Mouse (Mus musculus): ENCODE results near the gene Tcl1b1. TPM values are rescaled to one million over a fixed set of nuclear protein-coding genes. Genes with fewer than 3 reads are reported as not detected.
"Not testable (repeated sequence)": the region's sequence is repeated elsewhere in the genome, so short reads cannot be mapped to it uniquely, and the experiment has no call there.

Gene Tcl1b1
- total RNA-seq, 4 experiments from 2014 or later: not detected

DNA sequence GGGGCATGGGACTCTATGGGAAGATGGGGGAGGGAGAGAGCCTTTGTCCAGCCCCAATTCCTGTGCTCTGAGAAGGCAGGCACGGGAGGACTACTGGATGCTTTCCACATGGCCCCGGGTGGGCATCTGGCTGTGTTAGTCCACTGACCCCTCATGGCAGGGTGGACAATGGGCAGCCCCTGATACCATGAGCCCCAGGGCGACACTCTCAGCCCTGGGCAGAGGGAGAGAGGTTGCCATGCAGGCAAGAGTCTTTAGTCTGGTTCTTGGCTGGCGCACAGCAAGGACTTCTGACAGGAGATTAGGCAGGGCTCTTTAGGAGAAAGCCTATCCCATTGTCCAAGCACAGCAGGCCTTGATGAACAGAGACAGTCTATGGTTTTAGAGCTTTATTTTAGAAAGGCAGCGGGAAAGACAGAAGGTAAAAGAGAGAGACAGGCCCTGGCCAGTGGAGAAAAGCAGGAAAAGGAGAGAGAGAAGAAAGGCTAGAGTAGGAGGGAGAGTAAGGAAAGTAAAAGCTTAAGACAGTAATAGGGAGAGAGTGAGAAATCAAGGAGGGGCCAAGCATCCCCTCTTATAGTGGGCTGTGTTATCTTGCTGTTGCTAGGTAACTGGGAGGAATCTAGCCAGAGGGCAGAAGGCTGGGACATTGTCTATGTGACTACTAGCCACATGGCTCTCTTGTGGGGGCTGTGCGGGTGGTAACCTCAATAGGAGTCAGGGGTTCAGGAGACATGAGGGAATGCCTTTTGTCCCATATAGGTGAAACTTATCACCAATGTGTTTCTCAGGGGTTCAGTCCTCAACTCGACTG is 40.4 kb downstream of the Tcl1b1 start:
- DNase-seq (ENCODE audit: low spot score in 2 of 2): not testable (repeated sequence)

DNA sequence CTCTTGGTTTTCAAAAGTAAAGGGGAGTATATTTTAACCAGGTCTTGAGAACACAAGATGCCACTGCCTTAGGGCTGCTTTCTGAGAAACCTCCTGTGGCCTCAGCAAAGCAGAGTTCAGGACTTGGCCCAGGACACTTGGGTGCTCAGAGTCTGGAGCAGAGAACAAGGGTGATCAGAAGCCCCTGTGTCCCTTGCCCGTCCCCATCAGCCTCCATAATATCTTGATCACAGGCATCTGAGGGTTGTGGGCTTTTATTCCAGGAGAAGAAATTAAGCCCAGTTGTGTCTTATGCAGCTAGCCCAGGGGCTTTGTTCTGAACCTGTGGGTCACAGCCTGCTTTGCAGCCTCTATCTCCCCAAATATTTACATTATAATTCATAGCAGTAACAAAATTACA is 42.2 kb downstream of the Tcl1b1 start, which contains the start of gene Tcl1b4:
Tcl1b4 (plus strand) TSS at position 301 of the 400 bp plus-strand sequence.
- DNase-seq (ENCODE audit: low spot score in 2 of 2): not testable (repeated sequence)

DNA sequence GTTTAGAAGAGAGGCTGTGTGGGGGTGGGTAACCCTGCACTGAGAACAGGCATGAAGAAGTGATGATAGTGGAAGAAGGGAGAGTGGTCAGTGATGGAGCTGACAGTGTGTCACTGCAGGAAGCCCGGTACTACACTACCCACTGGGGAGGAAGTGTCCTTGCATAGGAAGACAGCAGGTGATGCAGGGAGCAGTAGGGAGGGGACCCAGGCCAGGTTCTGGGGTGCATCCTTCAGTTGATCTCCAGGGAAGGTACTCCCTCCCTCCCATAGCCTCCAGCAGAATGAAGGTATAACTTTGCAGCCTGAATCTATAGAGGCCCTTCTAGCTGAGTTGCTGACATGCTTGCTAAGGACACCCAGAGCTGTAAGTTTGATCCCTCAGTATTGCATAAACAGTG is 47.6 kb downstream of the Tcl1b1 start:
- no peak for DNase-seq (ENCODE audit: low spot score in 2 of 2)

DNA sequence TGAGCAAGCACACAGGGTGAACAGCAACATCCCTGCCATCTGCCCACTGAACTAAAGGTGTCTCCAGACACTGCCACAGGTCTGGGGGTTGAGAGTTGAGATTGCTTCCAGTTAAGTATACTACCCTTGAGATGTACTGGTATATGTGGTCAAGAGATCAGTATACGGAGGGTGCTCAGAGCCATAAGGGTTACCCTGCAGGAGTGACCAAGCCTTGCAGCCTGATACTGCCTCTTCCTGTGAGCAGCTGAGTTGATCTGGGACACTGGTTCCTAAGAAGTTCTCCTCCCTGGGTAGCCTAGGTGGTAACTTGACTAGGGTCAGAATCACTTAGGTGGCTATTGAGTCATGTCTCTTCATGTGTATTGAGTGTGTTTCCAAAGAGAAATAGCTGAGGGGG is 49.0 kb downstream of the Tcl1b1 start:
- no peak for DNase-seq (ENCODE audit: low spot score in 2 of 2)

DNA sequence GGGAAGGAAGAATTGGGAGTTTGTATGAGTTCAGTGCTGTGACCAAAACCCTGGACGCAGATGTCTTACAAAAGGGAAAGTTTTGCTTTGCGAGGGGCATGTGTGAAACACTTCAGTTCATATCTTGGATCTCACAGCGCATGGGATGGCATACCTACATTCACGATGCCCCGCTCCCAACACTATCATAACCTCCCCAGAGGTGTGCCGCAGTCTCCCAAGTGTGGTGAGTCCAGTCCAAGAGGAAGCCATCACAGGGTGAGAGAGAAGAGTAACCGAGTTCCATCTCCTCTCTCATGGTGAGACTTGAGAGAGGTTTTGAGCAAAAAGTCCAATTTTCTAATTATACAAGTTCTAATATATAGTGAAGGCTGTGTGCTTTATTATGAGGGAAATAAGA is 49.7 kb downstream of the Tcl1b1 start:
- DNase-seq (ENCODE audit: low spot score in 2 of 2): no peak

Other genes with a start within 250 kb of the Tcl1b1 start
- 1 to 10 TPM; 2.9 to 5.0 (median 3.6) TPM for gene Syne3, start 149.9 kb upstream of the Tcl1b1 start, total RNA-seq (2022)
- 10 to 100 TPM; 57.5 to 66.9 (median 60.3) TPM for gene Glrx5, start 127.0 kb upstream of the Tcl1b1 start, total RNA-seq (2022)
- gene Tcl1b2, start 13.7 kb upstream of the Tcl1b1 start, total RNA-seq (2022): not detected
- gene Tcl1b5, start 16.7 kb downstream of the Tcl1b1 start, total RNA-seq (2022): not detected
- not detected for gene Tcl1b3, start 31.4 kb downstream of the Tcl1b1 start, total RNA-seq (2022)
- gene Tcl1b4, start 42.3 kb downstream of the Tcl1b1 start, total RNA-seq (2022): not detected
- gene Tcl1, start 63.1 kb downstream of the Tcl1b1 start, total RNA-seq (2022): not detected
- gene Tunar, start 174.2 kb downstream of the Tcl1b1 start, total RNA-seq (2022): not detected

Data from gastrocnemius, adult 8-10 months (tissue).